Mouse (Mus musculus): Measurements from ENCODE around the gene Suco. TPM values are rescaled to one million over a fixed set of nuclear protein-coding genes. Genes with fewer than 3 reads are reported as not detected.

The Suco gene
- polyA plus RNA-seq, 1 experiment from 2014 or later: 17.9 TPM

DNA sequence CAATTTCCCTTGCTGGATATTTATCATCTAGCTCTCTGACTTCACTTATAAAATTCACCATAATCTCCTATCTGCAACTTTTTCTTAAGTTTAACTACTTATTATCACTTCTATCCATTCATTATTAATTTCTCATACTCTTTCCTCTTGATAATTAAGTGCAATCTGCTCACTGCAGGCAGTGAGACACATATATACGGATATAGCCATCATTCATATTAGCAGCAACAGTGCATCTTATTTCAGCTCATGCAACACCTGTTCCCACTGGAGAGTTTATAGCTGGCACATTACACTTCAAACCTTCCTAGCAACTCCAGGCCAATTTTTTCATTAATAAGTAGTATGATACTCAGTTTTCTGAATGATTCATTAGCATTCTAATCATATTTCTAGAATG is 7.1 kb downstream of the Suco start:
- H3K4me3 ChIP-seq (ENCODE audit: low read length): no peak overlapping the region
- 64% methylated on average over 1 of the region's 1 CpGs for WGBS
- H3K9me3 ChIP-seq (ENCODE audit: control insufficient read depth, low read length): no peaks in the 10 kb centered on the region
- no peak overlapping the region for H3K9ac ChIP-seq (ENCODE audit: low read length)
- H3K4me2 ChIP-seq (ENCODE audit: low read depth, low read length): no peak overlapping the region
- H3K27me3 ChIP-seq (ENCODE audit: control insufficient read depth, insufficient read depth, low read depth, low read length): no peaks in the 10 kb centered on the region
- peaks cover 1% of the 10 kb centered on the region; the same call in 1 of the 2 replicates for H3K4me1 ChIP-seq (replicated peaks; ENCODE audit: control insufficient read depth, insufficient read depth, low read length)
- H3K36me3 ChIP-seq (ENCODE audit: control insufficient read depth, insufficient read depth, low read length): no peaks in the 10 kb centered on the region
- no peak overlapping the region for H3K27ac ChIP-seq (ENCODE audit: low read length)
- ATAC-seq (ENCODE audit: low read depth): no peak

DNA sequence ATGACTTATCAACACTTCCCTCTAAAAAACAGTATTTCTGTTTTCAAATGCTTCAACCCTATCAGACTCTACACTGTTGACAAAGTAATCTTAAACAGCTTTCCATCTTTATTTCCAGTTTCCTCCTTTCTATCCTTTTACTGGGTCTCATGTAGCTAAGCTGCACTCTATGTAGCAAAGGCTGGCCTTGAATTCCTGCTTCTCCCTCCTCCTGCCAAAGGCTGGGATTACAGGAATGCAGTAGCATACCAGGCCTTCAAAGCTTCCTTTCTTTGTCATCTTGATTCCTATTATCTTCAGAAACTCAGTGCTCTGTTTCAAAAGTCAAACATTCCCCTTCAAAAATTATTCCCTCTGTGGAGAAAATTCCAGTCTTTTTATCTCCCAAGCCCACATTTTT is 8.1 kb downstream of the Suco start:
- Histone ChIP-seq H3K36me3 (ENCODE audit: control insufficient read depth, insufficient read depth, low read length) (no peaks in the 10 kb centered on the region), H3K9me3 (ENCODE audit: control insufficient read depth, low read length) (no peaks in the 10 kb centered on the region), H3K27me3 (ENCODE audit: control insufficient read depth, insufficient read depth, low read depth, low read length) (no peaks in the 10 kb centered on the region), H3K4me3 (ENCODE audit: low read length) (no peak overlapping the region), H3K4me1 (replicated peaks; ENCODE audit: control insufficient read depth, insufficient read depth, low read length) (no peaks in the 10 kb centered on the region), H3K27ac (ENCODE audit: low read length) (no peak overlapping the region), H3K9ac (ENCODE audit: low read length) (no peak overlapping the region), H3K4me2 (ENCODE audit: low read depth, low read length) (no peak overlapping the region)
- ATAC-seq (ENCODE audit: low read depth): no peak

DNA sequence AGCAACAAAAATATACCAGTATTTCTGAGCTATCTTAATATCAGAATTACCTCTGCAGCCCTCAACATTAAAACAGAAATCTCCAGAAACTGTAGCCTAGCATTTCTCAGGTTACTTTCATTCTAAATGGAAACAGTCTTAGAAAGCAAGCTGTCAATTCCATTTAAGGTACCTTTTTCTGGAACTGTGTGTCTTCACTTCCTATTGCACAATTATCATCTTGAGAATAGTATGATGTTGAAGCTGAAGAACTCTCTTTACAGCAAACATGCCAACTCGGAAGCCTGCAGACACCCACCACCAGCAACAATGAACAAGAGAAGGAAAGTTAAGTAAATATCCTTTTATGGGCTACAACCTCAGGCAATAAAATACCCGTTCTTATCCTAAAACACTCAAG is 12.7 kb downstream of the Suco start:
- no peak overlapping the region for H3K9ac ChIP-seq (ENCODE audit: low read length)
- ATAC-seq (ENCODE audit: low read depth): no peak
- 56% methylated on average over 2 of the region's 2 CpGs for WGBS

DNA sequence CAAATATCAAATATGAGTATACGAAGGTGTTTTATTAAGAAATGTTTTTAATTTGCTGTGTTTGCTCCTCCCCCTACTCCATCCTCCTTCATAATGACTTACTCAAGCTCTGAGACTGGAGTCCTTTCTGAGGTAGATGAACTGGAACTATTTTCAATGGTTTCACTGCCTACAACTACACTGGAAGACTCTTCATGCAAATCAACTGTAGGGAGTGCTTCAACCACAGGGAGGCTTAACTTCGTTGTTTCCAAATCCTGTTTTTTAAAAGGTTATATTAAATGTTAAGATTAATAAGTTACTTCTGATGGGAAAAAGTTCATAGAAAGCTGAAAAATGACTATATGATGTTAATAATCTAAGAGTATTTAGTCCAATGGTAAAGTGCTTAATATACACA is 17.2 kb downstream of the Suco start:
- H3K36me3 ChIP-seq (ENCODE audit: control insufficient read depth, insufficient read depth, low read length): peaks cover 2% of the 10 kb centered on the region
- WGBS: 89% methylated on average over 2 of the region's 2 CpGs
- no peaks in the 10 kb centered on the region for H3K27me3 ChIP-seq (ENCODE audit: control insufficient read depth, insufficient read depth, low read depth, low read length)
- no peak for ATAC-seq (ENCODE audit: low read depth)
- H3K27ac ChIP-seq (ENCODE audit: low read length): no peak overlapping the region
- no peaks in the 10 kb centered on the region for H3K9me3 ChIP-seq (ENCODE audit: control insufficient read depth, low read length)
- no peak overlapping the region for H3K9ac ChIP-seq (ENCODE audit: low read length)
- H3K4me2 ChIP-seq (ENCODE audit: low read depth, low read length): no peak overlapping the region
- H3K4me1 ChIP-seq (replicated peaks; ENCODE audit: control insufficient read depth, insufficient read depth, low read length): no peaks in the 10 kb centered on the region
- H3K4me3 ChIP-seq (ENCODE audit: low read length): no peak overlapping the region

More for the DNA sequence above, 12.7 kb downstream of the Suco start:
- no peak overlapping the region for H3K4me3 ChIP-seq (ENCODE audit: low read length)
- no peaks in the 10 kb centered on the region for H3K9me3 ChIP-seq (ENCODE audit: control insufficient read depth, low read length)
- H3K27ac ChIP-seq (ENCODE audit: low read length): no peak overlapping the region
- H3K36me3 ChIP-seq (ENCODE audit: control insufficient read depth, insufficient read depth, low read length): no peaks in the 10 kb centered on the region; the same call in 1 of the 2 replicates
- H3K4me1 ChIP-seq (replicated peaks; ENCODE audit: control insufficient read depth, insufficient read depth, low read length): no peaks in the 10 kb centered on the region
- H3K4me2 ChIP-seq (ENCODE audit: low read depth, low read length): no peak overlapping the region
- H3K27me3 ChIP-seq (ENCODE audit: control insufficient read depth, insufficient read depth, low read depth, low read length): no peaks in the 10 kb centered on the region

DNA sequence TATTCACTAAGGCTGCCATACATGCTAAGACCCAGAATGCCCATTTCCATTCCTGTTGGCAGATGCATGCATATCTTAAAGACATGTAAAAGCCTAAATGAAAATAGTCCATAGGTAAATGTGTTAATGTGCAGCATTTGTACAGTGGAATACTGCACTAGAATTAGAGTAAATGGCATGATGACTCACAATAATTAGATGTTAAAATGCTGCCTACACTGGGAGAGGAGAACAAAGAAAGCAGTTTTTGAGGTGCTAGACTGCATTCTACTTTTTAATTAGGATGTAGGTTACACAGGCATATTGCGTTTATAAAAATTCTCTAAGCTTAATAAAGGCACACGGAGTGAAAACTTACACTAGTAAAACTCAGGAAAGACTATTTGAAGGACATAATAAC is 49.8 kb downstream of the Suco start:
- H3K36me3 ChIP-seq (ENCODE audit: control insufficient read depth, insufficient read depth, low read length): peaks cover 13% of the 10 kb centered on the region
- H3K9ac ChIP-seq (ENCODE audit: low read length): no peak overlapping the region
- no peak overlapping the region for H3K27ac ChIP-seq (ENCODE audit: low read length)
- ATAC-seq (ENCODE audit: low read depth): no peak
- no peaks in the 10 kb centered on the region for H3K27me3 ChIP-seq (ENCODE audit: control insufficient read depth, insufficient read depth, low read depth, low read length)
- H3K4me3 ChIP-seq (ENCODE audit: low read length): no peak overlapping the region
- H3K9me3 ChIP-seq (ENCODE audit: control insufficient read depth, low read length): no peaks in the 10 kb centered on the region
- H3K4me1 ChIP-seq (replicated peaks; ENCODE audit: control insufficient read depth, insufficient read depth, low read length): no peaks in the 10 kb centered on the region
- 91% methylated on average over 2 of the region's 2 CpGs for WGBS
- H3K4me2 ChIP-seq (ENCODE audit: low read depth, low read length): no peak overlapping the region

DNA sequence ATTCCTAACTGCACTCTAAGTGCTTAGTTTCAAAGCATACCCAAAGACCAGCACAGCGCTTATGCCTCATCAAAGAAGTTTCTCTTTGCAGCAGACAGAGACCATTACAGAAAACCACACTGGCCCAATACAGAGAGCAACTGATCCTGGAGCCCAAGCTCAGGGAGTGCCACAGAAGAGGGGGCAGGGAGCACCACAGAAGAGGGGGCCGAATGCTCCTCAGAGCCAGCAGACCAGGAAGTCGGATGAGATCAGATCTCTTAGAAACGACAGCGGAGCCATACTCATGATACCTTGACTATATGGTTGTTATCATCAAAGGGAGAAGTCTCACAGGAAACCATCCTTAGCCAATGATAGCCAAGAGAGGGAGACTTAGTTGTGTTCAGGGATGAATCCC is 67.1 kb downstream of the Suco start:
- H3K27ac ChIP-seq (ENCODE audit: low read length): no peak overlapping the region
- H3K4me3 ChIP-seq (ENCODE audit: low read length): no peak overlapping the region
- H3K9ac ChIP-seq (ENCODE audit: low read length): no peak overlapping the region
- H3K9me3 ChIP-seq (ENCODE audit: control insufficient read depth, low read length): no peaks in the 10 kb centered on the region
- H3K36me3 ChIP-seq (ENCODE audit: control insufficient read depth, insufficient read depth, low read length): no peaks in the 10 kb centered on the region
- H3K4me1 ChIP-seq (replicated peaks; ENCODE audit: control insufficient read depth, insufficient read depth, low read length): no peaks in the 10 kb centered on the region
- no peaks in the 10 kb centered on the region for H3K27me3 ChIP-seq (ENCODE audit: control insufficient read depth, insufficient read depth, low read depth, low read length)
- H3K4me2 ChIP-seq (ENCODE audit: low read depth, low read length): no peak overlapping the region
- 82% methylated on average over 5 of the region's 5 CpGs for WGBS
- no peak for ATAC-seq (ENCODE audit: low read depth)

DNA sequence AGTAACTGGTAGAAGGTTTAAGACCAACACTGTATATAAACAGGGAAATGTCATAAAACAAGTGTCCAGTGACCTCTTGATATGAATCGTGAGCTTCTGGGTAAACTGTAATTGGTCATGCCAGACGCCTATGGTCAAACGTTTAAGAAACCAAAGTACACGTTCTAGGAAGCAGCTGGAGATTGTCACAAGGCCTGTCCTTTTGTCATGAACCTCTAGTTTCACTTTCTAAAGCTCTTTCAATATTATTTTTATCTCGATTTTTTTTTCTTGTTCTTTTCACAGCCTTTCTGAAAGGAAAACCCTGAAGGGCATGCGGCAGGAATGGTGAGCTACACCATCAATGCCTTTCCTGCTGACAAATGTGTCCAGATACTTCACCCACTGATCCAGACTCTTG is 67.5 kb downstream of the Suco start:
- H3K9me3 ChIP-seq (ENCODE audit: control insufficient read depth, low read length): no peaks in the 10 kb centered on the region
- ATAC-seq (ENCODE audit: low read depth): no peak
- no peaks in the 10 kb centered on the region for H3K27me3 ChIP-seq (ENCODE audit: control insufficient read depth, insufficient read depth, low read depth, low read length)
- no peak overlapping the region for H3K4me2 ChIP-seq (ENCODE audit: low read depth, low read length)
- H3K27ac ChIP-seq (ENCODE audit: low read length): no peak overlapping the region
- no peaks in the 10 kb centered on the region for H3K36me3 ChIP-seq (ENCODE audit: control insufficient read depth, insufficient read depth, low read length)
- H3K9ac ChIP-seq (ENCODE audit: low read length): no peak overlapping the region
- H3K4me1 ChIP-seq (replicated peaks; ENCODE audit: control insufficient read depth, insufficient read depth, low read length): no peaks in the 10 kb centered on the region
- no peak overlapping the region for H3K4me3 ChIP-seq (ENCODE audit: low read length)
- WGBS: 44% methylated on average over 6 of the region's 6 CpGs

DNA sequence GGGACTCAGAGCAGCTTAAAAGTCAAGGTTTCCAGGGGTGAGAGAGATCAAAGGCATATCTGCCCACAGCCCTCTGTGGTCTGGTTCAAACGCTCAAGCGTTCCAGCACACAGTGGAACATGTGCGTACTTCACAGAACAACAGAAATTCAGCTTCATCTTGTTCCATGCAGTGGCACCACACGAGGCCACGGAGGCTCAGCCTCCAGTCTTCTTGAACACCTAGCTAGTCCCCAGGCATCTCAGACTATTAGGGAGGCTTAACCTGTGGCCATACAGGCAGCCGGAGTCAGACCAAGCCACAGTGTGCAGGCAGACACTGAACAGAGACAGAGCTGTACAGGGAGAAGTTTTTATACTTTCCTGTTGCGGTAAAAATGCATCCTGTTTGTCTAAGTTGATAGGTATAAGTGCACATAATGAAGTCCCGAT is 71.9 kb downstream of the Suco start:
- ATAC-seq (ENCODE audit: low read depth): no peak
- no peak overlapping the region for H3K4me2 ChIP-seq (ENCODE audit: low read depth, low read length)
- no peaks in the 10 kb centered on the region for H3K4me1 ChIP-seq (replicated peaks; ENCODE audit: control insufficient read depth, insufficient read depth, low read length)
- no peaks in the 10 kb centered on the region for H3K9me3 ChIP-seq (ENCODE audit: control insufficient read depth, low read length)
- WGBS: 81% methylated on average over 8 of the region's 8 CpGs
- no peak overlapping the region for H3K4me3 ChIP-seq (ENCODE audit: low read length)
- H3K27me3 ChIP-seq (ENCODE audit: control insufficient read depth, insufficient read depth, low read depth, low read length): no peaks in the 10 kb centered on the region
- no peaks in the 10 kb centered on the region for H3K36me3 ChIP-seq (ENCODE audit: control insufficient read depth, insufficient read depth, low read length)
- no peak overlapping the region for H3K27ac ChIP-seq (ENCODE audit: low read length)
- H3K9ac ChIP-seq (ENCODE audit: low read length): no peak overlapping the region

DNA sequence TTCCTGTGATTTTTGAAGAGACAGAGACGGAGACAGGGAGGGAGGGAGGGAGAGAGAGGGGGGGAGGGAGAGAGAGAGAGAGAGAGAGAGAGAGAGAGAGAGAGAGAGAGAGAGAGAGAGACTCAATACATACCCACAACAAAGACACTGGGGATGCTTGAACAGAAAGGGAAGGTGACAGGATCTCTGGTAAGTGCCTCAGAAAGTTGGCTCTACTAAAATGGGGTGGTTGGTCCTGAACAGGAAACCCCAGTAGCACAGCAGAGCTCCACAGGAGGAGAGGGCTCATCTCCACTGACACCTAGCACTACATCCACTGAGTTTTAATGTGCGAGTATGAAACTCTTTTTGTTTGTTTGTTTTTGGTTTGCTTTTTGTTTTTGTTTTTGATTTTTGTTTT is 75.2 kb downstream of the Suco start:
- no peak overlapping the region for H3K4me2 ChIP-seq (ENCODE audit: low read depth, low read length)
- H3K4me1 ChIP-seq (replicated peaks; ENCODE audit: control insufficient read depth, insufficient read depth, low read length): no peaks in the 10 kb centered on the region
- no peaks in the 10 kb centered on the region for H3K9me3 ChIP-seq (ENCODE audit: control insufficient read depth, low read length)
- H3K27me3 ChIP-seq (ENCODE audit: control insufficient read depth, insufficient read depth, low read depth, low read length): no peaks in the 10 kb centered on the region
- H3K9ac ChIP-seq (ENCODE audit: low read length): no peak overlapping the region
- no peak overlapping the region for H3K27ac ChIP-seq (ENCODE audit: low read length)
- ATAC-seq (ENCODE audit: low read depth): no peak
- WGBS: 62% methylated on average over 2 of the region's 2 CpGs
- no peaks in the 10 kb centered on the region for H3K36me3 ChIP-seq (ENCODE audit: control insufficient read depth, insufficient read depth, low read length)
- H3K4me3 ChIP-seq (ENCODE audit: low read length): no peak overlapping the region

DNA sequence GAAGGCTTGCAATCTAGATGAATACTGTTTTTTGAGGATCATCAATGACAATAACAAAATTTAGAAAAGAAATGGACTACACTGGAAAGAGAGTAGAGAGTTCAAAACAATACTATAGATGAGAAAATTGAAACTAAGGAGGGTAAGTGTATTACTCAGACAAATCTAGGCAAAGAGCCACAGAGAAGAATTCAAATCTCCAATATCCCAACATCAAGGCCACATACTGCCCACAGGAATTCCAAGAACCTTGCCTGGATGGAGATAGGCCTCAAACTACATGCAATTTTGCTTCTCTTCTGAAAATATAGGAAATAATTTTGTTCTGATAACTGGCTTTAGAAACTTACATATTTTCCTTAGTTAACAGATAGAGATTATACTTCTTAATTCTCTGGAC is 76.2 kb downstream of the Suco start:
- no peaks in the 10 kb centered on the region for H3K27me3 ChIP-seq (ENCODE audit: control insufficient read depth, insufficient read depth, low read depth, low read length)
- no peak overlapping the region for H3K27ac ChIP-seq (ENCODE audit: low read length)
- no peak for ATAC-seq (ENCODE audit: low read depth)
- no peaks in the 10 kb centered on the region for H3K9me3 ChIP-seq (ENCODE audit: control insufficient read depth, low read length)
- H3K9ac ChIP-seq (ENCODE audit: low read length): no peak overlapping the region
- no peak overlapping the region for H3K4me2 ChIP-seq (ENCODE audit: low read depth, low read length)
- H3K4me1 ChIP-seq (replicated peaks; ENCODE audit: control insufficient read depth, insufficient read depth, low read length): no peaks in the 10 kb centered on the region
- H3K4me3 ChIP-seq (ENCODE audit: low read length): no peak overlapping the region
- H3K36me3 ChIP-seq (ENCODE audit: control insufficient read depth, insufficient read depth, low read length): no peaks in the 10 kb centered on the region
